Mouse (Mus musculus): ENCODE data around the gene Vps4a. TPM values are rescaled to one million over a fixed set of nuclear protein-coding genes. Genes with fewer than 3 reads are reported as not detected.

Vps4a gene
- polyA plus RNA-seq, 1 experiment from 2014 or later, result 56.9 TPM

Other genes with a start within 250 kb of the Vps4a start
- gene Has3, start 161.0 kb upstream of the Vps4a start, polyA plus RNA-seq (2015; fragmentation: Nextera tagmentation; extraction: Ambion mirVana), result 0.09 and 0.28 TPM in 2 replicates
- gene Utp4, start 137.6 kb upstream of the Vps4a start, polyA plus RNA-seq (2015; fragmentation: Nextera tagmentation; extraction: Ambion mirVana), result 56.6 and 66.6 TPM in 2 replicates
- gene Sntb2, start 95.5 kb upstream of the Vps4a start, polyA plus RNA-seq (2015; fragmentation: Nextera tagmentation; extraction: Ambion mirVana), result 8.5 and 9.1 TPM in 2 replicates
- 47.1 and 47.7 TPM in 2 replicates for gene Pdf, start 17.4 kb downstream of the Vps4a start, polyA plus RNA-seq (2015; fragmentation: Nextera tagmentation; extraction: Ambion mirVana)
- 32.4 and 32.8 TPM in 2 replicates for gene Cog8, start 25.5 kb downstream of the Vps4a start, polyA plus RNA-seq (2015; fragmentation: Nextera tagmentation; extraction: Ambion mirVana)
- gene Nip7, start 25.7 kb downstream of the Vps4a start, polyA plus RNA-seq (2015; fragmentation: Nextera tagmentation; extraction: Ambion mirVana), result 73.5 and 85.9 TPM in 2 replicates
- gene Tmed6, start 34.4 kb downstream of the Vps4a start, polyA plus RNA-seq (2015; fragmentation: Nextera tagmentation; extraction: Ambion mirVana), result 52.3 and 60.5 TPM in 2 replicates
- 12.4 and 12.5 TPM in 2 replicates for gene Terf2, start 65.3 kb downstream of the Vps4a start, polyA plus RNA-seq (2015; fragmentation: Nextera tagmentation; extraction: Ambion mirVana)
- 155 and 177 TPM in 2 replicates for gene Cyb5b, start 119.4 kb downstream of the Vps4a start, polyA plus RNA-seq (2015; fragmentation: Nextera tagmentation; extraction: Ambion mirVana)

Measured in intestine, embryonic 16.5 days (tissue).